Mouse (Mus musculus): ENCODE results near the gene 6430571L13Rik. TPM values are rescaled to one million over a fixed set of nuclear protein-coding genes. Genes with fewer than 3 reads are reported as not detected.

The 6430571L13Rik gene
- polyA plus RNA-seq, 2 experiments, result 0.07 TPM; not detected in 1

DNA sequence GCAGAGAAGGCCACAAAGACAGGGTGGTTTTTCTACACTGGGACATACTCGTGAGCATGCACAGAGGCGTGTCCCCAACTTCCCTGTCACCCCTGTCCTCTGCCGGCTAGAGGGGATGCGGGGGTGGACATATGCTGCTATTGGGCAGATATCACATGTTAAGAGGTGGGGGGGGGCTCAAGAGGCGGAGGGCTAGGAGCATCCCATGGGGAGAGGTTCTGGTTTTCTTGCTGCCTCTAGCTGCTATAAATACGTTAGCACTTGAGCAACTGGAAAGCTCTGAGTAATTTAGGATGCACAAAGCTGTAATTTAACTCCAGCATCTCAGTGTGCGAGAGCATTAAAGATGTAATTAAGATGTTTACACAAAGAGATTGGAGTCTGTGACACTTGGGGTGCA lies 8.9 kb downstream of the 6430571L13Rik start:
- H3K36me3 ChIP-seq (replicated peaks; ENCODE audit: control insufficient read depth, insufficient read depth, low read depth), result no peaks in the 10 kb centered on the region
- no peak for DNase-seq (ENCODE audit: low read depth in 3 of 3, low spot score in 3 of 3)
- no peaks in the 10 kb centered on the region for H3K9me3 ChIP-seq (ENCODE audit: control insufficient read depth, low read length)
- no peak for ATAC-seq (ENCODE audit: insufficient read depth)
- no peak overlapping the region for H3K9ac ChIP-seq (replicated peaks)
- H3K4me3 ChIP-seq (ENCODE audit: insufficient read depth in 1 of 2, low read depth in 2 of 2, low read length in 2 of 2), result no peak overlapping the region
- no peak overlapping the region for H3K27ac ChIP-seq
- no peaks in the 10 kb centered on the region for H3K4me1 ChIP-seq (replicated peaks; ENCODE audit: control insufficient read depth in 2 of 2, insufficient read depth in 2 of 2, low read length in 1 of 2)
- no peak for TF ChIP-seq CTCF (IDR thresholded peaks at IDR 0.05; ENCODE audit: low read depth)
- TF ChIP-seq EP300 (IDR thresholded peaks at IDR 0.05; ENCODE audit: low read depth), result no peak
- WGBS (ENCODE audit: insufficient replicate concordance), result 43% methylated on average over 7 of the region's 7 CpGs
- H3K4me2 ChIP-seq (ENCODE audit: low read depth), result no peak overlapping the region
- H3K27me3 ChIP-seq (ENCODE audit: control insufficient read depth, insufficient read depth, low read length), result no peaks in the 10 kb centered on the region; the same call in 1 of the 2 replicates

DNA sequence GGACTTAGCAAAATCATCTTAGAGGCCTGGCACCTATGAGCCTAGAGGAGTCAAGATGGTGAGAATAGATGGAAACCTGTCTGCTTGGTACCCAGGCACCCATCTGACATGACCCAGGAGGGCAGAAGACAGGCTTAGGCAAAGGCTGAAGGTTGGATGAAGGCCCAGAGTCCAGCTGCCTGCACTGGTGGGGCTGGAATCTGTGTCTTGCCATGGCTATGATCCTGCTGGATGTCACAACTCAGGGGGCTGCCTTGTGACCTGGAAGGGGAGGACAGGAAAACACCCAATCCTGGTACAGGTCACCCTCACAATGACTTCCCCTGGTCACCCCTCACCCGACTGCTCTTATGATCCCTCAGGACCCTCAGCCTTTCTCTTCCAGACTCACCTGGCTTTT lies 14.4 kb downstream of the 6430571L13Rik start:
- H3K27ac ChIP-seq, result no peak overlapping the region
- no peak for ATAC-seq (ENCODE audit: insufficient read depth)
- H3K4me3 ChIP-seq (ENCODE audit: insufficient read depth in 1 of 2, low read depth in 2 of 2, low read length in 2 of 2), result no peak overlapping the region
- H3K27me3 ChIP-seq (ENCODE audit: control insufficient read depth, insufficient read depth, low read length), result no peaks in the 10 kb centered on the region
- H3K4me2 ChIP-seq (ENCODE audit: low read depth), result no peak overlapping the region
- WGBS (ENCODE audit: insufficient replicate concordance), result 50% methylated on average over 1 of the region's 1 CpGs
- DNase-seq (ENCODE audit: low read depth in 3 of 3, low spot score in 3 of 3), result no peak
- H3K36me3 ChIP-seq (replicated peaks; ENCODE audit: control insufficient read depth, insufficient read depth, low read depth), result no peaks in the 10 kb centered on the region
- no peaks in the 10 kb centered on the region for H3K4me1 ChIP-seq (replicated peaks; ENCODE audit: control insufficient read depth in 2 of 2, insufficient read depth in 2 of 2, low read length in 1 of 2)
- H3K9ac ChIP-seq (replicated peaks), result no peak overlapping the region
- H3K9me3 ChIP-seq (ENCODE audit: control insufficient read depth, low read length), result no peaks in the 10 kb centered on the region
- no peak for TF ChIP-seq CTCF (IDR thresholded peaks at IDR 0.05; ENCODE audit: low read depth)
- TF ChIP-seq EP300 (IDR thresholded peaks at IDR 0.05; ENCODE audit: low read depth), result no peak

DNA sequence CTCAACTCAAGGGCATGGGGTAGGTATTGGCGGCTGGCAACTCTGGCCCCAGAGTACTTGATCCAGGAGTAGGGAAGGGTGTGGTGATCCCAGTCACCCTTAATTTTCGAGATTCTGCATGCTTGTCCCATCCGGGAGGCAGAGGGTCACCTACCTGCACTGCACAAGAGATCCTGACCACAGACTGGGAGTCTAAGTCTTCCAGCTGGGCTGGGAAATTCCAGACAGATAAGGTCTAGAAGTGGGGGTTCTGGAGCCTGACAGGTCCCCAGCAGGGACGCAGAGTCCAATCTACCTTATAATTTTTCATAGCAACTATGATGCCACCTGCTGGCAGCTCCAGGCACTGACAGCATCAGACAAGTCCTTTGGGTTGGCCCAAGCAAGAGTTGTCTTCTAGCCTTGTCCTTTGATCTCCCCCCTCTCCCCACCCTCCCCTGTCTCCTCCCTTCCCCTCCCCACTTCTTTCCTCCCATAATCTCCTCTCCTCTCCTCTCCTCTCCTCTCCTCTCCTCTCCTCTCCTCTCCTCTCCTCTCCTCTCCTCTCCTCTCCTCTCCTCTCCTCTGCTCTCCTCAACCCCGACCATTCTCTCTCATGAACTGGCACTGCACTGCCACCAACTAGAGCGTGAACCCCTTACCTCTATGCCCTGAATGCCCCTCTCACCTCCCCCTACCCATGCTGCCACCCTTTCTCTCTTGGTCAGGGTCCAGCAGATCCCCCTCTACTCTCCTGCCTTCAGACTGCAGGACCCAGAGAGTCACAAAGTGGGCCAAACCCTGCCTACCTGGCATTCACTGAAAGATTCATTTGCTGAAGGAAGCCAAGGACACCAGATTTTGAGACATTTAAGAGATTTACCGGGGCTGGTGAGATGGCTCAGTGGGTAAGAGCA lies 15.7 kb downstream of the 6430571L13Rik start:
- 43% methylated on average over 7 of the region's 7 CpGs for WGBS (ENCODE audit: insufficient replicate concordance)
- Histone ChIP-seq H3K4me1 (replicated peaks; ENCODE audit: control insufficient read depth in 2 of 2, insufficient read depth in 2 of 2, low read length in 1 of 2) (no peaks in the 10 kb centered on the region), H3K27ac (no peak overlapping the region), H3K36me3 (replicated peaks; ENCODE audit: control insufficient read depth, insufficient read depth, low read depth) (no peaks in the 10 kb centered on the region), H3K9ac (replicated peaks) (no peak overlapping the region), H3K9me3 (ENCODE audit: control insufficient read depth, low read length) (no peaks in the 10 kb centered on the region), H3K4me3 (ENCODE audit: insufficient read depth in 1 of 2, low read depth in 2 of 2, low read length in 2 of 2) (no peak overlapping the region), H3K27me3 (ENCODE audit: control insufficient read depth, insufficient read depth, low read length) (no peaks in the 10 kb centered on the region), H3K4me2 (ENCODE audit: low read depth) (no peak overlapping the region)
- ATAC-seq (ENCODE audit: insufficient read depth), result no peak
- peak in 2 of 3 experiments; percentile 35 to 64 for DNase-seq (ENCODE audit: low read depth in 3 of 3, low spot score in 3 of 3)
- TF ChIP-seq CTCF (IDR thresholded peaks at IDR 0.05; ENCODE audit: low read depth) (peak; percentile 76), EP300 (IDR thresholded peaks at IDR 0.05; ENCODE audit: low read depth) (no peak)

DNA sequence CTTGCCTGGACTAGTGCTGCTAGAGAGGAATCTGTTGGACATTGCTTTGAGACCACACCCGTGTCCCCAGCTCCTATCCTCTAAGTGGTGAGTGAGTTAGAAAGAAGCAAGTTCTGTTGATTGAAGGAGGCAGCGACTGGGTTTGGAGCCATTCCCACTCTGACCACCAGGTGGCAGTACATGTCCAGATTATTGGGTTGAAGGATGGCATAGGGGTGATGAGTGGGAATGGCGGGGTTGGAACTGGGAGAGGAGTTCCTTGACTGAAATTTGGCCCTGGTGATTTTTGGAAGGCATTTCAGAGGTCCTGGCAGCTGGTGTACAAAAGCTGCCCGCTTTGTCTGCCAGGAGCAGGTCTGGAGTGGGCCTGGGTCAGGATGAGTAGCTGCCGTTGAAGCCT lies 17.2 kb downstream of the 6430571L13Rik start:
- no peaks in the 10 kb centered on the region for H3K9me3 ChIP-seq (ENCODE audit: control insufficient read depth, low read length)
- H3K4me1 ChIP-seq (replicated peaks; ENCODE audit: control insufficient read depth in 2 of 2, insufficient read depth in 2 of 2, low read length in 1 of 2), result no peaks in the 10 kb centered on the region
- 25% methylated on average over 5 of the region's 5 CpGs for WGBS (ENCODE audit: insufficient replicate concordance)
- H3K4me2 ChIP-seq (ENCODE audit: low read depth), result no peak overlapping the region
- H3K27ac ChIP-seq, result no peak overlapping the region
- no peak overlapping the region for H3K9ac ChIP-seq (replicated peaks)
- no peak overlapping the region for H3K4me3 ChIP-seq (ENCODE audit: insufficient read depth in 1 of 2, low read depth in 2 of 2, low read length in 2 of 2)
- ATAC-seq (ENCODE audit: insufficient read depth) (no peak), DNase-seq (ENCODE audit: low read depth in 3 of 3, low spot score in 3 of 3) (peak in 2 of 3 experiments; percentile 43 to 52)
- no peak for TF ChIP-seq EP300 (IDR thresholded peaks at IDR 0.05; ENCODE audit: low read depth)
- TF ChIP-seq CTCF (IDR thresholded peaks at IDR 0.05; ENCODE audit: low read depth), result peak; percentile 97
- H3K27me3 ChIP-seq (ENCODE audit: control insufficient read depth, insufficient read depth, low read length), result no peaks in the 10 kb centered on the region
- H3K36me3 ChIP-seq (replicated peaks; ENCODE audit: control insufficient read depth, insufficient read depth, low read depth), result no peaks in the 10 kb centered on the region

DNA sequence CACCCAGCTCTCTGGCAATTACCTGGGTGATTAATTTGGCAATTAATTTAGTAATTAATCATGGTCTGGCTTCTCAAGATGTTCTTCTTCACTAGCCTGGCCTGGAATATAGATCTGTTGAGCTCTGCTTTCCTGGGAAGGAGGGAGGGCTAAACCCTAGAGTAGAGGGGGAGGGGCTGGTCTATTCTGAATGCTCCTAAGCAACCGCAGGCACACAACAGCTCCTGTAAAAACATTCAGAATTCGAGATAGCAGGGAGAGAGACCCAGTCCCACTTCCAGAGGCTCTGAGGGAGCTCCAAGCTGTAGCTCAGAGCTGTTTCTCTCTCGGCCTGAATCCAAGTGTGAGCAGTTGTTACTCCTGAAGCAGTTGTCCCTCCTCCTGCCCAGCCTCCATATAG lies 20.6 kb downstream of the 6430571L13Rik start:
- H3K27me3 ChIP-seq (ENCODE audit: control insufficient read depth, insufficient read depth, low read length), result no peaks in the 10 kb centered on the region; the same call in 1 of the 2 replicates
- H3K9me3 ChIP-seq (ENCODE audit: control insufficient read depth, low read length), result no peaks in the 10 kb centered on the region
- H3K4me2 ChIP-seq (ENCODE audit: low read depth), result no peak overlapping the region
- H3K9ac ChIP-seq (replicated peaks), result no peak overlapping the region
- no peaks in the 10 kb centered on the region for H3K36me3 ChIP-seq (replicated peaks; ENCODE audit: control insufficient read depth, insufficient read depth, low read depth)
- ATAC-seq (ENCODE audit: insufficient read depth) (no peak), DNase-seq (ENCODE audit: low read depth in 3 of 3, low spot score in 3 of 3) (no peak)
- WGBS (ENCODE audit: insufficient replicate concordance), result 15% methylated on average over 3 of the region's 3 CpGs
- no peak overlapping the region for H3K4me3 ChIP-seq (ENCODE audit: insufficient read depth in 1 of 2, low read depth in 2 of 2, low read length in 2 of 2)
- TF ChIP-seq CTCF (IDR thresholded peaks at IDR 0.05; ENCODE audit: low read depth), result no peak
- no peak for TF ChIP-seq EP300 (IDR thresholded peaks at IDR 0.05; ENCODE audit: low read depth)
- no peak overlapping the region for H3K27ac ChIP-seq
- H3K4me1 ChIP-seq (replicated peaks; ENCODE audit: control insufficient read depth in 2 of 2, insufficient read depth in 2 of 2, low read length in 1 of 2), result no peaks in the 10 kb centered on the region

Data from liver, embryonic 14.5 days (tissue).